Mouse (Mus musculus): ENCODE data around the gene Npat. TPM values are rescaled to one million over a fixed set of nuclear protein-coding genes. Genes with fewer than 3 reads are reported as not detected.

Gene Npat
- 22.2 TPM for total RNA-seq (2023)

GRCm38 (mm10) chr9:53536558-53537320 is at the start of gene Npat, which contains the start of gene Atm:
Gene Npat (plus strand): TSS chr9:53537047.
Gene Atm (minus strand): TSS chr9:53536740.

GRCm38 (mm10) chr9:53609968-53610781 is 73.3 kb downstream of the Npat start, which contains the start of gene Acat1:
Gene Acat1 (minus strand): TSS chr9:53610382.

Other genes with a start within 250 kb of the Npat start
- gene Exph5, start 235.4 kb upstream of the Npat start, total RNA-seq (2023), result 0.59 TPM
- 2.3 TPM for gene Kdelc2, start 153.0 kb upstream of the Npat start, total RNA-seq (2023)
- 0.35 TPM for gene 4930550C14Rik, start 134.7 kb upstream of the Npat start, total RNA-seq (2023)
- 52.6 TPM for gene Atm, start 307 bp upstream of the Npat start, total RNA-seq (2023)
- gene Acat1, start 73.3 kb downstream of the Npat start, total RNA-seq (2023), result 23.8 TPM
- 34.6 TPM for gene Cul5, start 133.0 kb downstream of the Npat start, total RNA-seq (2023)
- gene Rab39, start 169.2 kb downstream of the Npat start, total RNA-seq (2023), result 0.18 TPM
- 10.2 TPM for gene Slc35f2, start 234.5 kb downstream of the Npat start, total RNA-seq (2023)